21 mouse cellular contexts compared by ENCODE assay signal in genomic region chr3:41547289-41547688, GRCm38 (mm10). TPM values are rescaled to one million over a fixed set of nuclear protein-coding genes. Genes with fewer than 3 reads are reported as not detected.
DNase-seq lines count a peak whose midpoint lies in the region; ATAC-seq and TF ChIP-seq lines count a peak whose summit lies in the region.
"Had no signal": no experiment of that assay in that cellular context is flagged by ENCODE, and none has a peak within 500 bp of the region (broad histone marks: within the 10 kb centered on the region; RNA-seq: fewer than 3 reads in every experiment).

No protein-coding gene starts in this region.

- WGBS in intestine, postnatal 0 days: 92% methylated on average over 5 of the region's 5 CpGs
- 93% methylated on average over 5 of the region's 5 CpGs for WGBS in kidney, embryonic 16.5 days

- peak; percentile 46 for ATAC-seq in intestine, postnatal 0 days
- no peak for ATAC-seq in kidney, embryonic 16.5 days (ENCODE audit: low FRiP score, low TSS enrichment)
- ATAC-seq: forebrain, embryonic 15.5 days; inflammation-experienced regulatory T-cells, adult 6 months; midbrain, embryonic 13.5 days had no signal

- no peak overlapping the region for H3K27ac ChIP-seq in intestine, postnatal 0 days (ENCODE audit: low read depth, low read length)
- H3K27ac ChIP-seq in kidney, embryonic 16.5 days (ENCODE audit: low read length): no peak overlapping the region
- H3K27ac ChIP-seq: embryonic facial prominence, embryonic 12.5 days; forebrain, embryonic 15.5 days; hindbrain, embryonic 12.5 days; limb, embryonic 13.5 days; midbrain, embryonic 13.5 days; neural tube, embryonic 13.5 days; stomach, embryonic 15.5 days had no signal

- no peak overlapping the region for H3K9ac ChIP-seq in intestine, postnatal 0 days (ENCODE audit: low read depth, low read length)
- no peak overlapping the region for H3K9ac ChIP-seq in kidney, embryonic 16.5 days (replicated peaks; ENCODE audit: low read length)
- H3K9ac ChIP-seq: embryonic facial prominence, embryonic 12.5 days; forebrain, embryonic 15.5 days; hindbrain, embryonic 12.5 days; limb, embryonic 13.5 days; midbrain, embryonic 13.5 days; neural tube, embryonic 13.5 days; stomach, embryonic 15.5 days had no signal

- peak; percentile 51 for DNase-seq in adrenal gland, postnatal 14 days
- no peak for DNase-seq in adrenal gland, postnatal 4 days (ENCODE audit: low spot score in 2 of 2)
- peak; percentile 91 for DNase-seq in 3T3-L1 (ENCODE audit: low read depth, low spot score)
- peak; percentile 40 for DNase-seq in Muller cell, postnatal 12 days (ENCODE audit: inconsistent ontology term)
- no peak for DNase-seq in left cerebral cortex, adult 9 months (ENCODE audit: low spot score in 2 of 2)
- DNase-seq: cerebellum, adult 9-11 months; heart, postnatal 10 days; lung, adult 18-20 months; lung, postnatal 14 days; thymus, adult 18-20 months; thymus, postnatal 4 days had no signal

- no peak overlapping the region for H3K4me2 ChIP-seq in intestine, postnatal 0 days (replicated peaks; ENCODE audit: low read depth)
- H3K4me2 ChIP-seq in kidney, embryonic 16.5 days (replicated peaks; ENCODE audit: low read depth, low read length): no peak overlapping the region
- H3K4me2 ChIP-seq: embryonic facial prominence, embryonic 12.5 days; forebrain, embryonic 15.5 days; hindbrain, embryonic 12.5 days; limb, embryonic 13.5 days; midbrain, embryonic 13.5 days; neural tube, embryonic 13.5 days; stomach, embryonic 15.5 days had no signal

- H3K4me3 ChIP-seq in intestine, postnatal 0 days (ENCODE audit: low read depth, low read length): no peak overlapping the region
- no peak overlapping the region for H3K4me3 ChIP-seq in kidney, embryonic 16.5 days (ENCODE audit: low read length)
- H3K4me3 ChIP-seq: embryonic facial prominence, embryonic 12.5 days; forebrain, embryonic 15.5 days; hindbrain, embryonic 12.5 days; limb, embryonic 13.5 days; midbrain, embryonic 13.5 days; neural tube, embryonic 13.5 days; stomach, embryonic 15.5 days had no signal

- no peaks in the 10 kb centered on the region for H3K4me1 ChIP-seq in intestine, postnatal 0 days (replicated peaks; ENCODE audit: control insufficient read depth, insufficient read depth, low read length)
- H3K4me1 ChIP-seq in kidney, embryonic 16.5 days (ENCODE audit: insufficient read depth, low read length): no peaks in the 10 kb centered on the region
- H3K4me1 ChIP-seq: hindbrain, embryonic 12.5 days had no signal

- H3K27me3 ChIP-seq in intestine, postnatal 0 days (replicated peaks; ENCODE audit: control insufficient read depth, insufficient read depth, low read length): no peaks in the 10 kb centered on the region
- no peaks in the 10 kb centered on the region for H3K27me3 ChIP-seq in kidney, embryonic 16.5 days (ENCODE audit: insufficient read depth, low read length)
- H3K27me3 ChIP-seq: embryonic facial prominence, embryonic 12.5 days; forebrain, embryonic 15.5 days; hindbrain, embryonic 12.5 days; limb, embryonic 13.5 days; midbrain, embryonic 13.5 days; neural tube, embryonic 13.5 days; stomach, embryonic 15.5 days had no signal

- no peaks in the 10 kb centered on the region for H3K9me3 ChIP-seq in intestine, postnatal 0 days (ENCODE audit: control insufficient read depth)
- no peaks in the 10 kb centered on the region for H3K9me3 ChIP-seq in kidney, embryonic 16.5 days (ENCODE audit: low read length)
- H3K9me3 ChIP-seq: embryonic facial prominence, embryonic 12.5 days; forebrain, embryonic 15.5 days; hindbrain, embryonic 12.5 days; limb, embryonic 13.5 days; midbrain, embryonic 13.5 days; neural tube, embryonic 13.5 days; stomach, embryonic 15.5 days had no signal

- no peaks in the 10 kb centered on the region for H3K36me3 ChIP-seq in intestine, postnatal 0 days (ENCODE audit: control insufficient read depth, insufficient read depth)
- H3K36me3 ChIP-seq in kidney, embryonic 16.5 days (ENCODE audit: insufficient read depth, low read length): no peaks in the 10 kb centered on the region
- H3K36me3 ChIP-seq: embryonic facial prominence, embryonic 12.5 days; forebrain, embryonic 15.5 days; hindbrain, embryonic 12.5 days; limb, embryonic 13.5 days; midbrain, embryonic 13.5 days; neural tube, embryonic 13.5 days; stomach, embryonic 15.5 days had no signal

- TF ChIP-seq CTCF in intestine, postnatal 0 days (IDR thresholded peaks at IDR 0.05; ENCODE audit: low read depth): no peak

RNA-seq across cellular contexts. Expression of gene Jade1, which starts 8.2 kb away (rescaled TPM):
- total RNA-seq in adrenal gland, postnatal 14 days (2021): 42.8 and 43.5 TPM in 2 replicates
- total RNA-seq in adrenal gland, postnatal 4 days (2021): 10 to 100 TPM; 57.5 to 59.7 TPM
- polyA plus RNA-seq in intestine, postnatal 0 days (2015; fragmentation: Nextera tagmentation; extraction: Ambion mirVana): 15.3 and 18.4 TPM in 2 replicates
- polyA plus RNA-seq in kidney, embryonic 16.5 days (2015; fragmentation: Nextera tagmentation; extraction: Ambion mirVana): 21.2 TPM in 2 replicates

Comparison
In these comparisons a context has a peak if more than half of its experiments do, and no peak if none do; other contexts are left out.
1. DNase-seq: peak in adrenal gland, postnatal 14 days (single experiment), 3T3-L1 (single experiment) and Muller cell, postnatal 12 days (single experiment); none in adrenal gland, postnatal 4 days (0 of 2) and left cerebral cortex, adult 9 months (0 of 2).